Mouse (Mus musculus): ENCODE data around the gene Sart3. TPM values are rescaled to one million over a fixed set of nuclear protein-coding genes. Genes with fewer than 3 reads are reported as not detected.
"Not testable (repeated sequence)": the region's sequence is repeated elsewhere in the genome, so short reads cannot be mapped to it uniquely, and the experiment has no call there.

Gene Sart3
- polyA plus RNA-seq, 1 experiment: 14.3 TPM

DNA sequence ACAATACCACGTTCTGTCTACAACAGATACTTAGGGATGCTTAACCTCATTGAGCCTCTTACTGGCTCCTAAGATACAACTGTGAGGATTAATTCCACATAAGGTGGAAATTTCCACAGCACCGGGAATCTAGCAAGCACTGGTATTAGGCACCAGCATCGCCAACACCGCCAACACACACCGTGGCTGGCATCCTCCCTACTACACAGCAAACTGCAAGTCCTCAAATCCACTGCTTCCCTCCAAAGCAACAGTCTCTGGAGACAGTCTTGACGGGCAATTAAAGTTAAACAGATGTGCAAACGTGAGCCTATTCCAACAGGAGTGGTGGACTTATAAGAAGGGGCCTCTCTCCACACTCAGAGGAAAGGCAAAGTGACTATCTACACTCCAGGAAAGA, 8.9 kb upstream of the Sart3 start:
- Histone ChIP-seq H3K9me3 (peaks cover 18% of the 10 kb centered on the region), H3K4me3 (replicated peaks) (no peak overlapping the region), H3K36me3 (replicated peaks; ENCODE audit: low read length) (peaks cover 24% of the 10 kb centered on the region), H3K27me3 (replicated peaks) (peaks cover 58% of the 10 kb centered on the region), H3K4me1 (peaks cover 7% of the 10 kb centered on the region; the same call in 1 of the 2 replicates)
- TF ChIP-seq FLI1 (IDR thresholded peaks at IDR 0.05; ENCODE audit: low read length): no peak
- TF ChIP-seq GATA1 (IDR thresholded peaks at IDR 0.05; ENCODE audit: borderline replicate concordance, low read length): no peak

DNA sequence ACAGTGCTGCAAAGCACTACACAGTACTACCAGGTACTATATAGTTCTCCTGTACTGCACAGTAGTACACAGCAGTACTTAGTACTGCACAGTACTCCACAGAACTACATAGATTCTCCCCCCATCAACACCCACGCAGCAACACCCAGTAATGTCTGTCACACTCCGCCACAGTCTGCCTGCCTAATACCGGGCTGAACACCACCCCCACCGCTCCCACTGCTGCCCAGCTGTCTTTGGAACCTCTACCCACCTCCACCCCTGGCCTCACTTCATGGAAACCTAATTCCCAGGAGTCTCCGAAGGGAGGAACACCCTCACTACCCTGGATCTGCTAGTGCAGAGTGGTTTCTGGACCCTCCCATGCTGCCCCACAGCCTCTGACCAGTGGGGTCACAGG, 8.5 kb upstream of the Sart3 start:
- H3K4me3 ChIP-seq (replicated peaks): no peak overlapping the region
- no peak for TF ChIP-seq FLI1 (IDR thresholded peaks at IDR 0.05; ENCODE audit: low read length)
- TF ChIP-seq GATA1 (IDR thresholded peaks at IDR 0.05; ENCODE audit: borderline replicate concordance, low read length): no peak
- H3K4me1 ChIP-seq: peaks cover 7% of the 10 kb centered on the region; the same call in 1 of the 2 replicates

DNA sequence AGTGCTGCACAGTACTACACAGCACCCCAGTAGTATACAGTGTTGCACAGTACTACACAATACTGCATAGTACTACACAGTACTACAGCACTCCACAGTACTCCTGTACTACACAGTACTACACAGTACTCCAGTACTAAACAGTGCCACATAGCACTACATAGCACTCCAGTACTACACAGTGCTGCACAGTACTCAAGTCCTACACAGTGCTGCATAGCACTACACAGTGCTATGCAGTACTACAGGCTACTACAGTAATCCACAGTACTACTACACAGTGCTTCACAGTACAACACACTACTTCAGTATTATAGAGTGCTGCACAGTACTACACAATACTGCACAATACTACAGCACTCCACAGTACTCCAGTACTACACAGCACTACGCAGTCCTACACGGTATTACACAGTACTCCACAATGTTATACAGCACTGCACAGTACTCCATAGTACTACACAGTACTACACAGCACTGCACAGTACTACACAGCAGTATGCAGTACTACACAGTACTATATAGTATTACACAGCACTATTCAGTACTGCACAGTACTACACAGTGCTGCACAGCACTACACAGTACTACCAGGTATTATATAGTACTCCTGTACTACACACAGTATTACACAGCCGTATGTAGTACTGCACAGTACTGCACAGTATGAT, 7.9 kb upstream of the Sart3 start:
- TF ChIP-seq FLI1 (IDR thresholded peaks at IDR 0.05; ENCODE audit: low read length) (no peak), GATA1 (IDR thresholded peaks at IDR 0.05; ENCODE audit: borderline replicate concordance, low read length) (no peak)
- Histone ChIP-seq H3K4me3 (replicated peaks) (no peak overlapping the region), H3K4me1 (peaks cover 8% of the 10 kb centered on the region; the same call in 1 of the 2 replicates), H3K36me3 (replicated peaks; ENCODE audit: low read length) (peaks cover 35% of the 10 kb centered on the region), H3K27me3 (replicated peaks) (peaks cover 52% of the 10 kb centered on the region), H3K9me3 (peaks cover 18% of the 10 kb centered on the region)

More for the DNA sequence above, 8.5 kb upstream of the Sart3 start:
- H3K9me3 ChIP-seq: peaks cover 18% of the 10 kb centered on the region
- peaks cover 53% of the 10 kb centered on the region for H3K27me3 ChIP-seq (replicated peaks)
- H3K36me3 ChIP-seq (replicated peaks; ENCODE audit: low read length): peaks cover 29% of the 10 kb centered on the region

DNA sequence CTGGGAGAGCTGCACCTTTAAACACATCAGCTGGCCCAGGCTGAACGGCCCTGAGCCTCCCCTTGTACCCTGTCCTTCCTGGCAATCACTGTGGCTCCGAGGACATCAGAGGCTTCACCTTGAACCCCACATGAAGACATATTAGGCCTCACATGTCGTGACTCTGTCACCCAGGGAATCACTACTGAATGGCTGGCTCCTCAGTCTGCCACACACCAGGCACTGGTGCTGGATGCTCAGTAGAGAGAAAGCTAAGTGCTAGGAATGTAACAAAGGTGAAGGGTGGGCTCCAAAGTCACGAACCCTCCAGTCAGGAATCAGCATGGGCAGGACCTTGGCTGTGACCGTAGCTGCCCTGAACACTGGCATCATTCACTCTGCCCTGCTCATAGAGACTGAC, 7.3 kb upstream of the Sart3 start:
- H3K4me1 ChIP-seq: peaks cover 8% of the 10 kb centered on the region; the same call in 1 of the 2 replicates
- TF ChIP-seq FLI1 (IDR thresholded peaks at IDR 0.05; ENCODE audit: low read length) (no peak), GATA1 (IDR thresholded peaks at IDR 0.05; ENCODE audit: borderline replicate concordance, low read length) (no peak)
- H3K36me3 ChIP-seq (replicated peaks; ENCODE audit: low read length): peaks cover 41% of the 10 kb centered on the region

DNA sequence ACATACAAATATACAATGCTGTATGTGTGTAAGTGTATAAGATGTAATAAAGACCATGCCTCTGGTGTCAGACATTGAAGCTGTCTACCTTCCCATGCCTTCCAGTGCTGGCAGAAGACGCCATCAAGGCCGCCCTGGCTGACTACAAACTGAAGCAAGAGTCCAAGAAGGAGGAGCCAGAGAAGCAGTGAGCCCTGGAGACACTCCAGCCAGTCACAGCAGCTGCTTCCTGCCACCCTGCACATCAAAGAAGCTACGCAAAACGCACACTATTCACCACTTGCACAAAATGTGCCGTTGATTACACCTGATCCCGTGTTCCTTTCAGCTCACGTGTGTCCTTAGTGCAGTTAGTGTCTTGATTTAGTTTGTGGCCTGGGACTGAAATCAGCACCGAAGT, 5.4 kb upstream of the Sart3 start:
- H3K4me3 ChIP-seq (replicated peaks); H3K9me3 ChIP-seq: not testable (repeated sequence)
- Histone ChIP-seq H3K36me3 (replicated peaks; ENCODE audit: low read length) (peaks cover 47% of the 10 kb centered on the region), H3K4me1 (peaks cover 22% of the 10 kb centered on the region), H3K27me3 (replicated peaks) (peaks cover 29% of the 10 kb centered on the region)

More for the DNA sequence above, 7.3 kb upstream of the Sart3 start:
- Histone ChIP-seq H3K27me3 (replicated peaks) (peaks cover 46% of the 10 kb centered on the region), H3K9me3 (peaks cover 12% of the 10 kb centered on the region), H3K4me3 (replicated peaks) (no peak overlapping the region)

DNA sequence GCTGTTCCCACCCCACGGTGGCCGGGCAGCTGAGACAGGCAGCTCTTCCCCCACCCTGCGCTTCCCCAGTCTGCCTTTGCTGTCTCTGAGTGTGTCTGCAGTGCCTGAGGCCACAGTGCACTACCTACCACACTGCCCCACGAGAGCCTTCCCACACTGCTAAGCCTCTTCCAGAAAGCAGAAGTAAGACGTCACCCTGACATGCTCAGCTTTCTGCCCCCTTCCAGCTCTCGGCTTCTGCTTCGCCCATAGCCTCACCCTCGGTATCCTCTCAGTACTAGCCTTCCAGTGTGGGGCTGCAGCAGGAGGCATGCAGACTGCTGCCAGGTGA, 4.6 kb upstream of the Sart3 start:
- Histone ChIP-seq H3K4me1 (peaks cover 26% of the 10 kb centered on the region), H3K9me3 (no peaks in the 10 kb centered on the region), H3K4me3 (replicated peaks) (peak overlapping the region; percentile 40), H3K36me3 (replicated peaks; ENCODE audit: low read length) (peaks cover 47% of the 10 kb centered on the region), H3K27me3 (replicated peaks) (peaks cover 24% of the 10 kb centered on the region)
- TF ChIP-seq GATA1 (IDR thresholded peaks at IDR 0.05; ENCODE audit: borderline replicate concordance, low read length): no peak
- no peak for TF ChIP-seq FLI1 (IDR thresholded peaks at IDR 0.05; ENCODE audit: low read length)

DNA sequence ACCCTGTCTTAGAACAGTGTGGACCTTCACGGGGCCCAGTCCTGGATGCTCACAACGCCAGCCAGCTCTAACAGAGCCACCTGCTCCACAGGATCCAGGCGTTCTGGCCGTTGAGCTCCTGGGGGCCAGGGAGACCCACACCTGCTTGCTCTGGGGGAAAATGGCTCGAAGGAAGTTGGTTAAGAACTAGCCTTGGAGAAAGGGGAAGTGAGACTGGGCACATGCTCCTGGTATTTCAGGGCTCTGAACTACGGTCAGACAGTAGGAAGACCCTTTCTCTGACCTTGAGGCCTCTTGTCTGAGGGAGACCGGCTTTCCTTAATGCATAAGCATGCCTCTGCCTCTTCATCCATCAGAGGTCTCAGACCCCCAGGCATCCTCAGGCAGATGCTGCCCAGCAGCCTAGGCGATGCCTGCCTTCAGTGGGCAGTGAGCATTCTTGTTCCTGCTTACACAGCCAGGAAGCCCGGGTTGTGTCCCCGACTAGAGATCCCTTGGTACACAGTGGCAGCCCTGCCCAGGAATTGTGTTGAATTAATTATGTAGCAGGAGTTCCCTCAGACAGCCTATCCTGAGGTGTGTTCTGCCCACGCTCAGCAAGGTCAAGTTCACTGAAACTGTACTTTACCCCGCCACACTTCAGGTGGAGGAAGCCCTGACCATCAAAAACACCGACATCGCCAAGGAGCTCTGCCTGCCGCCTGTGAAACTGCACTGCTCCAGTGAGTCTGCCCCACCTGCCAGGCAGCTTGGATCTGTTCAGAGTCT, 4.0 kb upstream of the Sart3 start:
- no peak for TF ChIP-seq GATA1 (IDR thresholded peaks at IDR 0.05; ENCODE audit: borderline replicate concordance, low read length)
- TF ChIP-seq FLI1 (IDR thresholded peaks at IDR 0.05; ENCODE audit: low read length): no peak
- Histone ChIP-seq H3K4me3 (replicated peaks) (peak overlapping the region; percentile 40), H3K9me3 (no peaks in the 10 kb centered on the region), H3K27me3 (replicated peaks) (peaks cover 19% of the 10 kb centered on the region), H3K4me1 (peaks cover 26% of the 10 kb centered on the region), H3K36me3 (replicated peaks; ENCODE audit: low read length) (peaks cover 47% of the 10 kb centered on the region)

DNA sequence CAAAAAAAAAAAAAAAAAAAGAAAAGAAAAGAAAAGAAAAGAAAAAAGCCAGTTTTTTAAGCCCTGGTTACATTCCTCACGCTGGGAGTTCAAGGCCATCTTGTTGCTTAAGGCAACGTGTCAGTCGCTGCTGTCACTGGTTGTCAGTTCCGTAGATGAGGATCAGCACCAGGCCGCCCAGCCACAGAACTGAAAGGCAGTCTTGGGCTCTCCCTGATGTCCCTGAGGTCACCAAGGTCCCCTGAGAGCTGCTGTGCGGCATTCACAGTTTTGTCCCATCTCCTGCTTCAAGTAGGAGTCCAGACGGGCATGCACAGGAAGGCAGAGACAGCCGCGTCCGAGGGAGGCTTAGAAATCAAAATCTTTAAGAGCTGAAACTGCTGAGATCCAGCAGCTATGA, 3.3 kb upstream of the Sart3 start:
- H3K27me3 ChIP-seq (replicated peaks): peaks cover 12% of the 10 kb centered on the region
- TF ChIP-seq GATA1 (IDR thresholded peaks at IDR 0.05; ENCODE audit: borderline replicate concordance, low read length) (no peak), FLI1 (IDR thresholded peaks at IDR 0.05; ENCODE audit: low read length) (no peak)
- H3K4me1 ChIP-seq: peaks cover 28% of the 10 kb centered on the region
- H3K36me3 ChIP-seq (replicated peaks; ENCODE audit: low read length): peaks cover 47% of the 10 kb centered on the region
- no peaks in the 10 kb centered on the region for H3K9me3 ChIP-seq
- no peak overlapping the region for H3K4me3 ChIP-seq (replicated peaks)

DNA sequence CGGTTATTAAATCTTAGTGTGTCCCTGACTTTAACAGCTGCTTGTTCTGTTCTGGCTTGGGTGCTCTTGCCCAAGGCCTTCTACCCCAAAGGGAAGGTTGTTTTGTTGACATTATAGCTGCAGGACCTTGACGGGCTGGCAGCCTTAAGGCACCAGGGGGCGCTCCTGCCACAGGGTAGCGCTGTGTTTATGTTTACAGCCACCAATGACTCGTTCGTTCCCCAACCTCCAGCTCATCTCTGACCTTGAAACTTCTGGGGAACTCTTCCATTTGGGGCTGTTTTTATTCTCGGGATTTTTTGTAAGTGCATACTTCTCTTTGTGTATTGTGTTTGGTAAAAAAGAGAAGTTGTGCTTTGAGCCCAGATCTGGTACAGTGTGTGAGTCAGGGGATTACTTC, 1.4 kb upstream of the Sart3 start:
- Histone ChIP-seq H3K36me3 (replicated peaks; ENCODE audit: low read length) (peaks cover 49% of the 10 kb centered on the region), H3K27me3 (replicated peaks) (no peaks in the 10 kb centered on the region), H3K4me1 (peaks cover 48% of the 10 kb centered on the region), H3K9me3 (no peaks in the 10 kb centered on the region), H3K4me3 (replicated peaks) (peak overlapping the region; percentile 99)
- TF ChIP-seq GATA1 (IDR thresholded peaks at IDR 0.05; ENCODE audit: borderline replicate concordance, low read length): no peak
- no peak for TF ChIP-seq FLI1 (IDR thresholded peaks at IDR 0.05; ENCODE audit: low read length)

DNA sequence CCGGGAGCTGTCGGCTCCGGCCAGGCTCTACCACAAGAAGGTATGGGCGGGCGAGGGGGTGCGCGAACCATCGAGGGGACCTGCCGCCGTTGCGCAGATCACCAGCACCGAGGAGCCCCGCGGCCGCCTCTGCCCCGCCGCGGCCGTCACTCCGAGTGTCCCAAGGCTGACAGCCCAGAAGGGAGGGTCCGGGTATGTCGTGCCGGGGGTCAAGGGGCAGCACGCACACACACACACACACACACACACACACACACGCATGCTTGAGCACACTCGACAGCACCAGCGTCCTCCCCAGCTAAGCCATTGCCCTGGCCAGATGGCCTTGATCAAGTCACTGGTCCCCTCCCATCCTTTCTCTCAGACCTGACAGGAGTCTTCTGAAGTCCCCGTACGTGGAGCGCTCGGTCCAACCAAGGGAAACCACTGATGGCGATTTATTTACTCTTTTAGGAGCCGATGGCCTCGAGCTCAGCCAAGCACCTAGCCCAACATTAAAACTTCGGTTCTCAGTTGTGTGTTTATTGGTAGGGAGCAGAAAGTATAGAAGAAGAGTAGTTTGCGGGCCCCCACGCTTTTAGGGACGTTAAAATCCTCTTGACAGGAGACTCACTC, 702 bp upstream of the Sart3 start:
- Histone ChIP-seq H3K36me3 (replicated peaks; ENCODE audit: low read length) (peaks cover 50% of the 10 kb centered on the region), H3K4me3 (replicated peaks) (peak overlapping the region; percentile 99), H3K27me3 (replicated peaks) (no peaks in the 10 kb centered on the region), H3K9me3 (no peaks in the 10 kb centered on the region), H3K4me1 (peaks cover 54% of the 10 kb centered on the region)
- TF ChIP-seq GATA1 (IDR thresholded peaks at IDR 0.05; ENCODE audit: borderline replicate concordance, low read length) (no peak), FLI1 (IDR thresholded peaks at IDR 0.05; ENCODE audit: low read length) (no peak)
